Mouse (Mus musculus) testis, adult 2 months (tissue): ENCODE measurements at regions not wholly inside any gene's neighbourhood (a gene's known extent, or its start where the extent isn't known, plus 50 kb on each side); places are given as distances from the start of the nearest gene placed in this dataset.

ENCODE experiments used
- CTCF ChIP-seq: fragments of 200-500 bp; IDR thresholded peaks from 2 replicates; pipeline ENCODE4 v1.5.1; 2012; ENCODE audit warnings: low read depth, mild to moderate bottlenecking, inconsistent platforms, low read length, moderate library complexity; ENCODE audit not compliant: control insufficient read depth, insufficient read depth, insufficient replicate concordance
- POLR2A ChIP-seq: fragments of 200-500 bp; IDR thresholded peaks from 2 replicates; pipeline ENCODE4 v1.6.1; 2012; ENCODE audit warnings: low read depth, mild to moderate bottlenecking, inconsistent platforms, low read length, moderate library complexity; ENCODE audit not compliant: control insufficient read depth

- TF ChIP-seq CTCF (no peak), POLR2A (no peak)
Observed at GRCm38 (mm10) chr6:143287322-143287721, 120.3 kb downstream of the Etnk1 start.
